Mouse (Mus musculus) adrenal gland, adult 2 months (tissue): ENCODE data around the gene Mier1. TPM values are rescaled to one million over a fixed set of nuclear protein-coding genes. Genes with fewer than 3 reads are reported as not detected.

Experiments used
- DNase-seq: peaks from one replicate; pipeline ENCODE4 v3.0.0; 2021
- long read RNA-seq: library from polyadenylated mRNA; stranded (forward); transcript quantifications from one replicate; pipeline ENCODE4 v2.0.0, GENCODE M21; 2021
- polyA plus RNA-seq: library from polyadenylated mRNA; depleted of rRNA; stranded (reverse); fragments of >200 nt; gene quantifications from 2 replicates; pipeline ENCODE4 v1.2.3, GENCODE M21; 2012; rRNA removed
- total RNA-seq, 2 experiments: library from RNA; stranded (reverse); gene quantifications; 2 replicates each; pipeline ENCODE4 v1.2.3; 2021

Gene Mier1
- total RNA-seq (10 to 100 TPM; 50.3 to 62.0 TPM), polyA plus RNA-seq (5.7 and 7.3 TPM in 2 replicates)
- long read RNA-seq, partial matches to known transcripts: 1 of 3 reads
- long read RNA-seq, other reads (novel, unspliced or antisense): 2 of 3 reads

GRCm38 (mm10) chr4:103114184-103115111 lies at the start of gene Mier1, which contains the start of gene Wdr78:
Gene Mier1, plus strand, starts transcription at chr4:103114390.
Gene Wdr78, minus strand, starts transcription at chr4:103114555.
- peak; percentile 98 for DNase-seq

- no peak for DNase-seq
Observed at GRCm38 (mm10) chr4:103064421-103064820, 49.8 kb upstream of the Mier1 start.

GRCm38 (mm10) chr4:103064976-103065375 lies 49.2 kb upstream of the Mier1 start:
- DNase-seq: no peak

- no peak for DNase-seq
Observed at GRCm38 (mm10) chr4:103067906-103068655, 46.1 kb upstream of the Mier1 start.

- DNase-seq: no peak
Observed at GRCm38 (mm10) chr4:103070631-103071030, 43.6 kb upstream of the Mier1 start.

- no peak for DNase-seq
Observed at GRCm38 (mm10) chr4:103085237-103085636, 29.0 kb upstream of the Mier1 start.

GRCm38 (mm10) chr4:103095921-103096320 lies 18.3 kb upstream of the Mier1 start:
- DNase-seq: no peak

GRCm38 (mm10) chr4:103098532-103098931 lies 15.7 kb upstream of the Mier1 start:
- no peak for DNase-seq

- DNase-seq: no peak
Observed at GRCm38 (mm10) chr4:103112651-103113050, 1.5 kb upstream of the Mier1 start.

GRCm38 (mm10) chr4:103113402-103113801 lies 788 bp upstream of the Mier1 start:
- DNase-seq: no peak

- no peak for DNase-seq
Observed at GRCm38 (mm10) chr4:103118888-103119228, 4.7 kb downstream of the Mier1 start.

GRCm38 (mm10) chr4:103119229-103120027 lies 5.2 kb downstream of the Mier1 start:
- peak; percentile 94 for DNase-seq

GRCm38 (mm10) chr4:103120028-103120384 lies 5.8 kb downstream of the Mier1 start:
- DNase-seq: no peak

- no peak for DNase-seq
Observed at GRCm38 (mm10) chr4:103120395-103120794, 6.2 kb downstream of the Mier1 start.

GRCm38 (mm10) chr4:103120874-103121389 lies 6.7 kb downstream of the Mier1 start:
- DNase-seq: no peak

GRCm38 (mm10) chr4:103123086-103123485 lies 8.9 kb downstream of the Mier1 start:
- DNase-seq: peak; percentile 18

GRCm38 (mm10) chr4:103123606-103124005 lies 9.4 kb downstream of the Mier1 start:
- no peak for DNase-seq

GRCm38 (mm10) chr4:103126533-103126932 lies 12.3 kb downstream of the Mier1 start:
- no peak for DNase-seq

GRCm38 (mm10) chr4:103136946-103137345 lies 22.8 kb downstream of the Mier1 start:
- DNase-seq: no peak

GRCm38 (mm10) chr4:103146339-103146738 lies 32.1 kb downstream of the Mier1 start:
- DNase-seq: peak; percentile 72

GRCm38 (mm10) chr4:103151946-103152345 lies 37.8 kb downstream of the Mier1 start:
- peak; percentile 23 for DNase-seq

GRCm38 (mm10) chr4:103158781-103159180 lies 44.6 kb downstream of the Mier1 start:
- no peak for DNase-seq
